Mouse (Mus musculus) liver, adult 10 weeks (tissue): ENCODE measurements around the gene Necab3. TPM values are rescaled to one million over a fixed set of nuclear protein-coding genes. Genes with fewer than 3 reads are reported as not detected.

Source experiments
- polyA plus RNA-seq: library from polyadenylated mRNA; stranded (reverse); fragments of 350-450 nt; fragmentation: Illumina TruSeq; extraction: RNeasy Lipid Tissue Mini Kit (QIAGEN cat#74804); gene quantifications from one replicate; pipeline ENCODE4 v1.2.3, GENCODE M21; 2014; ENCODE audit warnings: low read depth, low replicate concordance

The Necab3 gene
- polyA plus RNA-seq = not detected

DNA sequence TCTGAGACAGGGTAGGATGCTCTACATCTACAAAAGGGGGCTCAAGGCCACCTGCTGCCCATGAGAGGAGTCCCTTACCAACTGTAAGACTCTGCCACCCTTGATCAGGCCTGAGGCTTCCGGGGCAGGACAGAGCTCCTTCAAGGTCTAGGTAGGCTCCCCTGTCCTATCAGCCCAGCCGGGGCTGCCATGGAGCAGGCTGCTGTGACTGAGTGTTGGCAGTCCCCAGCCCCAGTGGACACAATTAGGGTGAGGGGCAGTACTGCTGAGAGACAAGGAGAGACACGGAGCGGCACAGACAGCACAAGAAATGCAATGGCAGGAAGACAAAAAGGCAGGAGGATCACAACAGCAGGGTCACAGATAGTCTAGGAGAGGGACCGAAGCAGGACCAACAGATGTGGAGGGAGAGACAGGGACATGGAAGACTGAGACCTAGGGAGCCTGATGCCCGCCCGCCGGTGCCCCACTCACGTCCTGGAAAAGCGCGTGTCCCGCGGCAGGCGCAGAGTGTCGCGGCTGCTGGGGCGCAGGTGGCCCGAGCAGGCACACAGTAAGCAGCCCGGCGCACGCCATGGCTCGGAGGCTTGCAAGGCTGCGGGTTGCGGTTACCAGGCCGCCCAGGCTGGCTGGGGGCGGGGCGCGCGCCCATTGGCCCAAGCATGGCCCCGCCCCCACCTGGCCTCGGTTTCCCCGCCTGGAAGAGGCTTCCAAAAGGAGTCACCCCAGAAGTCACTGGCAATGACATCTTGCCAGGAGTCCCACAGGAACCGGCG is at the start of gene Necab3:
TSS of gene Necab3 (minus strand) at position 627 of the 776 bp plus-strand sequence.

GRCm38 (mm10) chr2:154603638-154604153 is 45.0 kb upstream of the Necab3 start, which contains the start of gene Pxmp4:
Pxmp4 (minus strand) TSS chr2:154603708.

DNA sequence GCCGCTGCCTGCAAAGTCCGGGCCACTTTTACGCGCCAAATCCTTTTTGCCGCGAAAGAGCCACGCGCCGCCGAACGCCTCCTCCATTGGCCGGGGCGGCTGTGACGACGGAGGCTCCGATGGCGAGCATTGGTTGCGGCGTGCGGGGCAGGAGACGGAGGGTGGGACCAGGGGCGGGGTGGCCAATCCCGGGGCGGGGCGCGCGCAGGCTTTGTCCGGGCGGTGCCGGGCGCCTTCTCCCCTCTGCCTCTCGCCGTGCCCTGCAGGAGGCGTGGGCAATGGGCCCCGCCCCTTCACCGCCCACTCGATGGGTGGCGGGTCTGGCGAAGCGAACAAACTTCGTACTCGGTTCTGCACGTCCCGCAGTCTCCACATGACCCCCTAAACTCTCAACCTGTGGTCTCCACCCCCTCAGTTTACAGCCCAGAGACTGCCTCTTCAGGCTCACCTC is 11.2 kb upstream of the Necab3 start, which contains the start of gene E2f1:
TSS of gene E2f1 (minus strand) at position 57 of the 451 bp plus-strand sequence.

GRCm38 (mm10) chr2:154551476-154551875 is 7.2 kb downstream of the Necab3 start, which contains the start of gene Actl10:
Actl10 (plus strand) TSS chr2:154551776.

GRCm38 (mm10) chr2:154546711-154547110 is 12.0 kb downstream of the Necab3 start, which contains the start of gene 1700003F12Rik:
1700003F12Rik (plus strand) TSS chr2:154547085.

Other genes starting within 250 kb of the Necab3 start
- 11.8 TPM for gene Cdk5rap1, start 185.9 kb downstream of the Necab3 start, polyA plus RNA-seq
- gene Snta1, start 150.8 kb downstream of the Necab3 start, polyA plus RNA-seq = 0.53 TPM
- 6.5 TPM for gene Cbfa2t2, start 122.4 kb downstream of the Necab3 start, polyA plus RNA-seq
- not detected for gene 1700003F12Rik, start 11.8 kb downstream of the Necab3 start, polyA plus RNA-seq
- not detected for gene Actl10, start 7.1 kb downstream of the Necab3 start, polyA plus RNA-seq
- gene E2f1, start 11.0 kb upstream of the Necab3 start, polyA plus RNA-seq = not detected
- gene Pxmp4, start 44.8 kb upstream of the Necab3 start, polyA plus RNA-seq = 40.3 TPM
- gene Zfp341, start 54.4 kb upstream of the Necab3 start, polyA plus RNA-seq = 0.19 TPM
- gene 4930519P11Rik, start 54.5 kb upstream of the Necab3 start, polyA plus RNA-seq = not detected
- 36.4 TPM for gene Chmp4b, start 92.8 kb upstream of the Necab3 start, polyA plus RNA-seq
- gene Gm14214, start 211.1 kb upstream of the Necab3 start, polyA plus RNA-seq = not detected
- 54.8 TPM for gene Raly, start 232.2 kb upstream of the Necab3 start, polyA plus RNA-seq
- not detected for gene a, start 232.5 kb upstream of the Necab3 start, polyA plus RNA-seq